25 mouse cellular contexts compared by ENCODE assay signal in genomic region chr7:132666516-132666915, GRCm38 (mm10).
"Had no signal": no experiment of that assay in that cellular context is flagged by ENCODE, and none has a peak within 500 bp of the region (broad histone marks: within the 10 kb centered on the region; RNA-seq: fewer than 3 reads in every experiment).

No protein-coding gene starts in this region.

- DNase-seq: gastrocnemius, postnatal 14 days; gastrocnemius, postnatal 36 days; heart, adult 18-20 months; heart, postnatal 14 days; heart, postnatal 36 days; kidney, adult 11 months; kidney, adult 2 months; kidney, adult 9 months; kidney, postnatal 14 days; kidney, postnatal 36 days; layer of hippocampus, adult 9-11 months; layer of hippocampus, postnatal 36 days; left cerebral cortex, postnatal 4 days had no signal

- H3K36me3 ChIP-seq: heart, embryonic 10.5 days; heart, embryonic 12.5 days; hindbrain, embryonic 13.5 days; hindbrain, embryonic 15.5 days; kidney, embryonic 15.5 days; limb, embryonic 13.5 days; limb, embryonic 15.5 days; liver, embryonic 12.5 days had no signal

- H3K4me2 ChIP-seq: heart, embryonic 12.5 days; hindbrain, embryonic 13.5 days; hindbrain, embryonic 15.5 days; kidney, embryonic 15.5 days; limb, embryonic 13.5 days; limb, embryonic 15.5 days; liver, embryonic 12.5 days had no signal

- ATAC-seq: hindbrain, postnatal 0 days; intestine, embryonic 16.5 days; liver, embryonic 12.5 days had no signal

- H3K9me3 ChIP-seq: heart, embryonic 10.5 days; heart, embryonic 12.5 days; hindbrain, embryonic 13.5 days; hindbrain, embryonic 15.5 days; kidney, embryonic 15.5 days; limb, embryonic 13.5 days; limb, embryonic 15.5 days; liver, embryonic 12.5 days had no signal

- H3K27ac ChIP-seq: heart, embryonic 10.5 days; hindbrain, embryonic 13.5 days; hindbrain, embryonic 15.5 days; hindbrain, postnatal 0 days; kidney, embryonic 15.5 days; kidney, postnatal 0 days; limb, embryonic 13.5 days; limb, embryonic 15.5 days; liver, embryonic 12.5 days; liver, embryonic 14.5 days had no signal

- H3K9ac ChIP-seq: heart, embryonic 12.5 days; hindbrain, embryonic 13.5 days; hindbrain, embryonic 15.5 days; kidney, embryonic 15.5 days; limb, embryonic 13.5 days; limb, embryonic 15.5 days; liver, embryonic 12.5 days; liver, embryonic 14.5 days had no signal

- H3K4me1 ChIP-seq: kidney, embryonic 15.5 days; limb, embryonic 15.5 days had no signal

- H3K4me3 ChIP-seq: heart, embryonic 10.5 days; heart, embryonic 12.5 days; hindbrain, embryonic 13.5 days; hindbrain, embryonic 15.5 days; kidney, embryonic 15.5 days; limb, embryonic 13.5 days; limb, embryonic 15.5 days; liver, embryonic 12.5 days had no signal

- H3K27me3 ChIP-seq: heart, embryonic 12.5 days; hindbrain, embryonic 15.5 days; kidney, embryonic 15.5 days; limb, embryonic 13.5 days; limb, embryonic 15.5 days had no signal
